Mouse (Mus musculus) forebrain, embryonic 15.5 days (tissue): ENCODE data around the gene Gls2. TPM values are rescaled to one million over a fixed set of nuclear protein-coding genes. Genes with fewer than 3 reads are reported as not detected.
A peak's percentile ranks its signal among the peaks of the same experiment; 100 is the strongest.

Source experiments
- ATAC-seq: fragments of 200-750 bp; cut with Nextera tagmentation; replicated peaks from 2 replicates; pipeline ENCODE4 v1.8.0; 2017; ENCODE audit warnings: mild to moderate bottlenecking, moderate TSS enrichment, moderate library complexity
- H3K27ac ChIP-seq: fragments of 300-500 bp; sonication (generic); replicated peaks from 2 replicates; pipeline ENCODE4 v1.5.1; 2015; ENCODE audit warnings: mild to moderate bottlenecking, inconsistent platforms
- H3K27me3 ChIP-seq: fragments of 300-500 bp; sonication (generic); 2 replicates; pipeline ENCODE4 v1.6.1; 2015; ENCODE audit warnings: inconsistent platforms
- H3K36me3 ChIP-seq: fragments of 300-500 bp; sonication (generic); 2 replicates; pipeline ENCODE4 v1.6.1; 2015; ENCODE audit warnings: mild to moderate bottlenecking, inconsistent platforms
- H3K4me1 ChIP-seq: fragments of 300-500 bp; sonication (generic); 2 replicates; pipeline ENCODE4 v1.6.1; 2015; ENCODE audit warnings: inconsistent platforms
- H3K4me2 ChIP-seq: fragments of 300-500 bp; sonication (generic); replicated peaks from 2 replicates; pipeline ENCODE4 v1.6.1; 2015; ENCODE audit warnings: mild to moderate bottlenecking, inconsistent platforms
- H3K4me3 ChIP-seq: fragments of 300-500 bp; sonication (generic); 2 replicates; pipeline ENCODE4 v1.5.1; 2015; ENCODE audit warnings: mild to moderate bottlenecking, inconsistent platforms
- H3K9ac ChIP-seq: fragments of 300-500 bp; sonication (generic); replicated peaks from 2 replicates; pipeline ENCODE4 v1.6.1; 2015; ENCODE audit warnings: mild to moderate bottlenecking, inconsistent platforms
- H3K9me3 ChIP-seq: fragments of 300-500 bp; sonication (generic); 2 replicates; pipeline ENCODE4 v1.6.1; 2016; ENCODE audit warnings: inconsistent platforms
- WGBS: fragments of 180-500 bp; shearing (Covaris S2); methylation state at CpG from one replicate; pipeline ENCODE4 v1.1.7; 2015; ENCODE audit warnings: mixed read lengths; 5-methylcytosine and 5-hydroxymethylcytosine counted together
- polyA plus RNA-seq: library from polyadenylated mRNA; unstranded; fragments of >200 nt; fragmentation: Nextera tagmentation; extraction: Ambion mirVana; gene quantifications from 2 replicates; pipeline ENCODE4 v1.2.1, GENCODE M21; 2015

Gls2 gene
- polyA plus RNA-seq, 1 experiment from 2014 or later: 0.57 TPM

DNA sequence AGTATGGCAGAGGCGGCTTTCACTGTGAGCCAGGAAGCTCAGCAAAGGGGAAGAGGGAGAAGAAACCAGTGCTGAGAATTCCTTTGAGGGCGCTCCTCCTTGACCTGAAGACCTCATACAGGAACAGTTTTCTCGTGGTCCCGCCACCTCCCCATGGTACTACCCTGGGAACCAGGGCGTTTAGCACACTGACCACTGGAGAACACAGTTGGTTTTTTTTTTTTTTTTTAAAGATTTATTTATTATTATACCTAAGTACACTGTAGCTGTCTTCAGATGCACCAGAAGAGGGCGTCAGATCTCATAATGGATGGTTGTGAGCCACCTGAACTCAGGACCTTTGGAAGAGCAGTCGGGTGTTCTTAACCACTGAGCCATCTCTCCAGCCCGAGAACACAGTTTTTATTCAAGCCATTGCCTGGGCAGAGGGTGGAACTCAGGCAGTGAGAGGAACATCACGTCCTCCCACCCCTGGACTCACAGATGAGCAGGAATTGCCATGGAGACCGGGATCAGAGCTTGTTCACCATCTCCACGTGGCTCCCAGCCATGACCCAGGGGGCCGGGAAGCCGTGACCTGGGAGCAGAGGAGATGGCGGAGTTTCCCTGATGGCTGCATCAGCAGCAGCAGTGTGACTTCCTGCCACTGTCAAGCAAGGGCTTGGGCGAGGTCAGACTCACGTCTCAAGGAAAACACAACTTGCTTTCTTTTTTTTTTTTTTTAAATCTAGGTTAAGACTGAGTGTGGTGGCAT is 27.5 kb downstream of the Gls2 start:
- Histone ChIP-seq H3K4me2 (no peak overlapping the region), H3K4me3 (no peak overlapping the region), H3K36me3 (no peaks in the 10 kb centered on the region), H3K27ac (no peak overlapping the region), H3K4me1 (no peaks in the 10 kb centered on the region), H3K9ac (no peak overlapping the region), H3K9me3 (no peaks in the 10 kb centered on the region), H3K27me3 (no peaks in the 10 kb centered on the region)
- 74% methylated on average over 16 of the region's 16 CpGs for WGBS
- no peak for ATAC-seq

- H3K9me3 ChIP-seq: no peaks in the 10 kb centered on the region
- WGBS: 29% methylated on average over 5 of the region's 5 CpGs
- no peak overlapping the region for H3K4me2 ChIP-seq
- H3K27ac ChIP-seq: no peak overlapping the region
- no peak overlapping the region for H3K9ac ChIP-seq
- H3K27me3 ChIP-seq: no peaks in the 10 kb centered on the region
- no peak for ATAC-seq
- H3K4me1 ChIP-seq: no peaks in the 10 kb centered on the region
- no peak overlapping the region for H3K4me3 ChIP-seq
- H3K36me3 ChIP-seq: no peaks in the 10 kb centered on the region
Measured at GRCm38 (mm10) chr10:128225064-128225463, 30.8 kb downstream of the Gls2 start.

DNA sequence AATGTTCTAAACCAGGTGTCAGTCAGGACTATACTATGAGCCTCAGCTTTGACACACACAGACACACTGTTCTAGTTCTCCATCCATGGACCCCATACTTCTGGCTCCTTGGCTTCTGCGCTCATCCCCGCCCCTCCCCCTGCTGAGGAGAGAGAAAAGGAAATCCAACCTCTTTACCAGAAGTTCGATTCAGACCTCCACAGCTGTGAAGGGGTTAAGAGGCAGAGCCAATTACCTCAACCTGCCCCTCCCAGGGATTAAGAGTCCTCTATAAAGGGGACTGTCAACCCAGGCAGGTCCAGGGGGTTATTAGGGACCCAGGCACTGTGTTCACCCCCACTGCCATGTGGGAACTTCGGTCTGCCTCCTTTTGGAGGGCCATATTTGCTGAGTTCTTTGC is 31.3 kb downstream of the Gls2 start, which contains the start of gene Mip:
Gene Mip (plus strand): TSS at position 301 of the 400 bp plus-strand sequence.
- Histone ChIP-seq H3K4me3 (no peak within 1 kb of the TSS), H3K4me2 (no peak within 1 kb of the TSS), H3K4me1 (no peaks in the 10 kb centered on the region), H3K36me3 (no peaks in the 10 kb centered on the region), H3K9ac (no peak within 1 kb of the TSS), H3K27ac (no peak within 1 kb of the TSS), H3K27me3 (no peaks in the 10 kb centered on the region), H3K9me3 (no peaks in the 10 kb centered on the region)
- WGBS: 26% methylated on average over 4 of the region's 4 CpGs
- ATAC-seq: no peak

- peaks cover 8% of the 10 kb centered on the region for H3K4me1 ChIP-seq
- no peak overlapping the region for H3K27ac ChIP-seq
- no peaks in the 10 kb centered on the region for H3K36me3 ChIP-seq
- H3K9me3 ChIP-seq: no peaks in the 10 kb centered on the region
- H3K4me3 ChIP-seq: no peak overlapping the region
- 74% methylated on average over 9 of the region's 9 CpGs for WGBS
- ATAC-seq: no peak
- no peak overlapping the region for H3K9ac ChIP-seq
- no peaks in the 10 kb centered on the region for H3K27me3 ChIP-seq
- no peak overlapping the region for H3K4me2 ChIP-seq
Measured at GRCm38 (mm10) chr10:128227592-128227991, 33.3 kb downstream of the Gls2 start.

- no peaks in the 10 kb centered on the region for H3K27me3 ChIP-seq
Measured at GRCm38 (mm10) chr10:128228009-128228408, 33.8 kb downstream of the Gls2 start.

DNA sequence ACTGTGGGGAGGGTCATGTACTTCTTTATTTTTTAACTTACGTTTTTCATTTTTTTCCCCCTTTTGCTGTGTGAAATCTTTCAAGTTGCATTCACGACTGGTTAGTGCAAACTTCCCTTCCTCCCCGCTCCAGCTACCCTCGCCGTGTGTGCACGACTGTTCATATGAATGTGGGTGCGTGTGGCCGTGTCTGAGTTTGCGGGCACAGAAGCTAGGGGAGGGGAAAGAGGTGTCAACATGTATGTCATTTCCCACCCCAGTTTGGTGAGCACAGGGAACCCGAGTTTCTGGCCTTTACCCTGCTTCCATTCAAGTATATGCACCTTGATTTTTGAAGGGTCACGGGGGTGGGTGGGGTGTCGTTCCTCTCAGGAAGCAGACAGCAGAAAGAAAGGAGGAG is 36.3 kb downstream of the Gls2 start:
- no peaks in the 10 kb centered on the region for H3K9me3 ChIP-seq
- WGBS: 85% methylated on average over 12 of the region's 12 CpGs
- no peak overlapping the region for H3K4me2 ChIP-seq
- H3K36me3 ChIP-seq: no peaks in the 10 kb centered on the region
- H3K27me3 ChIP-seq: no peaks in the 10 kb centered on the region
- no peak overlapping the region for H3K27ac ChIP-seq
- H3K4me1 ChIP-seq: peaks cover 13% of the 10 kb centered on the region
- no peak for ATAC-seq
- no peak overlapping the region for H3K9ac ChIP-seq
- H3K4me3 ChIP-seq: no peak overlapping the region

More at GRCm38 (mm10) chr10:128228009-128228408, 33.8 kb downstream of the Gls2 start:
- no peak overlapping the region for H3K4me2 ChIP-seq
- WGBS: 91% methylated on average over 8 of the region's 8 CpGs
- H3K36me3 ChIP-seq: no peaks in the 10 kb centered on the region
- no peak overlapping the region for H3K9ac ChIP-seq
- no peaks in the 10 kb centered on the region for H3K9me3 ChIP-seq
- ATAC-seq: no peak
- peaks cover 13% of the 10 kb centered on the region for H3K4me1 ChIP-seq
- H3K27ac ChIP-seq: no peak overlapping the region
- no peak overlapping the region for H3K4me3 ChIP-seq

DNA sequence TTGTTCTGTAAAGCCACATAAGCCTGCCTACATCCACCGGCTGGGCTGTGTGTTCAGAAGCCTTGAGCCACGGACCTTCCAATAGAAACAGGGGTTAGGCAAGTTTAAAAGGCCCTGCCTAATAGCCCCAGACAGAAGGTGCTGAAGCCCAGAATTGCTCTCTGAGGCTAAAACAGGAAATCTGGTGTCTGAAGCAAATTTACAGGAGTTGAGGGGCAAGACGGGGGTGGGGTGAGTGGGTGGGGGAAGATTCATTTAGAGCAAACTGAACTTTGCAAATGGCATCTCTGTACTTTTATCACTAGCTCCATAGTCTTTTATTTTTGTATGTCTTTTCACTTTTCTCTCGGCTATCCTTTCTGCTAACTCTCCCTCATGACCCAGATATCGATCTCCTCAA is 36.9 kb downstream of the Gls2 start:
- WGBS: 15% methylated on average over 5 of the region's 5 CpGs
- Histone ChIP-seq H3K36me3 (no peaks in the 10 kb centered on the region), H3K9me3 (no peaks in the 10 kb centered on the region), H3K4me1 (peaks cover 13% of the 10 kb centered on the region), H3K4me3 (peak overlapping the region; percentile 57), H3K9ac (peak overlapping the region; percentile 79), H3K4me2 (peak overlapping the region; percentile 59), H3K27ac (no peak overlapping the region), H3K27me3 (no peaks in the 10 kb centered on the region)
- ATAC-seq: no peak

DNA sequence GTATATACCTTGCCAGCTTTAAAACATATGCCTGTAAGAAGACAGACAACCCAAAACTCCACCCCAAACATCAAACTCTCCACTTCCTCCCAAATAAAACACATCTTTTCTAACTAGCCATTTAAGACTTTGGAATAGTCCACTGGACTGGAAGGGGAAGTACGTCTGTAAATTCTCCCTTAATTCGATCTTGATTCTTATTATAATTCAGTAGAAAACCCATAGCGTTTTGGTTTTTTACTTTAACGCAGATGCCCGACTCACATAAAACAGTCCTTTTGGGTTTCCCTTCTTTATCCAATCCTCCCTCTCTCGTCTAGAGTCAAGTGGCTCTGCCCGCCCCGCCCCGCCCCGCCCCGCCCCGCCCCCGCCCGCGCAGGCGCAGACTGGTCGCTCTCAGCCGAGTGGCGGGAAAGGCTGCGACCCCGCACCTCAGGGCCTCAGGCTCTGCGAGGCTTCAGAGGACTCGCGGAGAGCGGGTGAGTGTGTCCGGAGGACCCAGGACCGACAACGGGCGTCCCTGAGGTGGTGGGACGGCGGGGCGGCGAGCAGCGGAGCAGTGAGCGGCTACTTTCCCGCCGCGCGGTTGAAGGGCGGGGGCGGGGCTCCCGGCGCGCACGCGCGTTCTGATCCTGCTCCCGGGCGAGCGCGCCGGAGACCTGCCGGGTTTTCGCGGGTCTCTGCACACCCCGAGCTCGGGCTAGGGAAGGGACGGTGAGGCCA is 37.6 kb downstream of the Gls2 start, which contains the start of gene Timeless:
Gene Timeless (plus strand): TSS at position 369 of the 723 bp plus-strand sequence.
- no peaks in the 10 kb centered on the region for H3K27me3 ChIP-seq
- WGBS: under 1% methylated on average over 56 of the region's 58 CpGs
- H3K9ac ChIP-seq: peak within 1 kb of the TSS; percentile 79
- H3K4me2 ChIP-seq: peak within 1 kb of the TSS; percentile 59
- no peaks in the 10 kb centered on the region for H3K36me3 ChIP-seq
- peak within 1 kb of the TSS; percentile 94 for H3K27ac ChIP-seq
- peak; percentile 92 for ATAC-seq
- peak within 1 kb of the TSS; percentile 57 for H3K4me3 ChIP-seq
- no peaks in the 10 kb centered on the region for H3K9me3 ChIP-seq
- H3K4me1 ChIP-seq: peaks cover 13% of the 10 kb centered on the region

DNA sequence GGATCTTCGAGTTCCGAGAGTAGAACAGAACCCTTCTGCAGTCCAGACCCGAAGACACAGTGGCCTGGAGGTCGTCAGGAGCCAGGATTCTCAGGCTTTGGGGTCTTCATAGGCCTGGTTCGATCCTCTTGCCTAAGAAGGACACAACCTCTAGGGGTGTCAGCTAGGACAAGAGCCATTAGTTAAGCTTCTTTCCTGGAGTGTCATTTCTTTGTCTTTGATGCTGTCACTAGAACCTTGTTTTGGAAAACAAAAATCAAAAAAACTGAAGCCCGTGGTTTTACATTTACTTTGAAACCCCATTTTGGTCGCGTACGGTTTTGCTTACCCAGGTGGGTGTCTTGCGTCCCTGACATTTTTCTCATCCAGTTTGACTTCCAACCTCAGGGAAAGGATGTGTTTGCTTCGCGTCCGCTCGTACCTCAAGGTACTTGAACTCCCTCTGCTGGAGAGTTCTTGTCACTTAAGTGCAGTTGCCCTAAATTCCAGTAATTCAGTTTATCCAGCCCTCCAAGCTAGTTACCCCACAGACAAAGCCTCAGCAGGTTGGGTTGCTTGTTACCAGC is 38.2 kb downstream of the Gls2 start:
- Histone ChIP-seq H3K9me3 (no peaks in the 10 kb centered on the region), H3K4me1 (peaks cover 13% of the 10 kb centered on the region), H3K36me3 (no peaks in the 10 kb centered on the region), H3K4me3 (peak overlapping the region; percentile 57), H3K9ac (peak overlapping the region; percentile 79), H3K27me3 (no peaks in the 10 kb centered on the region), H3K27ac (peak overlapping the region; percentile 94), H3K4me2 (peak overlapping the region; percentile 59)
- WGBS: 0% methylated on average over 14 of the region's 14 CpGs
- peak; percentile 35 for ATAC-seq

DNA sequence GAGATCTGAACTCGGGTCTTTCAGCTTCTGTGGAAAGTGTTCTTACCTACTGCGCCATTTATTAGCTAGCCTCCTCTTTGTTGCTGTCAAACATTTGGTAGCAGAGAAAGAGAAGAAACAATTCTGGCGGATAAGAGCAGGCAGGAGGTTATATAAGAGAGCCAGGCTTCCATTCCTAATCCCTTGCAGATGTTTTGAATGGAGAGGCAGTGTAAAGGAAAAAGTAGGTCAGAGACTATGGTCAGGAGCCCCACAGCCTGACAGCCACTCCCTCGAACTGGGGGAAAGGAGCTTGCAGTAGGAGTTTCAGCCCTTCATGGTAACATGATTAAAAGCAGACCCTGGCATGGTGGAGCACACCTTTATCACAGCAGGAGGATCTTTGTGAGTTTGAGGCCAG is 42.1 kb downstream of the Gls2 start:
- WGBS: 44% methylated on average over 4 of the region's 4 CpGs

GRCm38 (mm10) chr10:128237807-128238480 is 43.7 kb downstream of the Gls2 start:
- Histone ChIP-seq H3K9me3 (no peaks in the 10 kb centered on the region), H3K4me3 (no peak overlapping the region), H3K4me1 (peaks cover 7% of the 10 kb centered on the region), H3K4me2 (no peak overlapping the region), H3K27me3 (no peaks in the 10 kb centered on the region), H3K9ac (no peak overlapping the region), H3K36me3 (peaks cover 15% of the 10 kb centered on the region), H3K27ac (no peak overlapping the region)
- 66% methylated on average over 15 of the region's 15 CpGs for WGBS
- no peak for ATAC-seq

More for the DNA sequence above, 42.1 kb downstream of the Gls2 start:
- no peaks in the 10 kb centered on the region for H3K27me3 ChIP-seq
- H3K4me2 ChIP-seq: no peak overlapping the region
- H3K9ac ChIP-seq: no peak overlapping the region
- no peak overlapping the region for H3K4me3 ChIP-seq
- H3K27ac ChIP-seq: no peak overlapping the region
- ATAC-seq: no peak
- peaks cover 15% of the 10 kb centered on the region for H3K4me1 ChIP-seq
- H3K9me3 ChIP-seq: no peaks in the 10 kb centered on the region
- peaks cover 12% of the 10 kb centered on the region for H3K36me3 ChIP-seq

DNA sequence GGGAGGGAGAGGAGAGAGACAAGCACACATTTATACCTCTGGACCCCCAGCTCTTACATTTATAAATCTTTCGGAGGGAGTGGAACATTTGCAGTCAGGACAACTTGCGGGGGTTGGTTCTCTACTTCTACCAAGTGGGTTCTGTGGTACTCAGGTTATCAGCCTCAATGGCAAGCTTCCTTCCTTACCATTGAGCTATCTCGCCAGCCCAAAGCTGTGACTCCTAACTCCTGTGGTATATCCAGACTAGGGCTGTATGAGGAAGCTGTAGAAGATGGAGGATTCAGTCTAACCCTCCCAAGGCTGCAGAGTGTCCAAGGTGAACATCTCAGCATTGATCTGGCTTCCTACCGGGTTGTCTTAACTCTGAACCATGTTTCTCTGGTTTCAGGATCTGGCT is 44.9 kb downstream of the Gls2 start:
- Histone ChIP-seq H3K27ac (no peak overlapping the region), H3K27me3 (no peaks in the 10 kb centered on the region), H3K4me2 (no peak overlapping the region), H3K36me3 (peaks cover 21% of the 10 kb centered on the region), H3K4me1 (0 out of 2 replicates have a peak, but pooled peaks cover 5% of the 10 kb centered on the region), H3K4me3 (no peak overlapping the region), H3K9ac (no peak overlapping the region), H3K9me3 (no peaks in the 10 kb centered on the region)
- no peak for ATAC-seq
- WGBS: 97% methylated on average over 4 of the region's 4 CpGs
